Mouse (Mus musculus): ENCODE data around the gene Mob4.

GRCm38 (mm10) chr1:55131424-55132014 lies 488 bp downstream of the Mob4 start:
- no peak for TF ChIP-seq CTCF (IDR thresholded peaks at IDR 0.05; ENCODE audit: extremely low read depth, insufficient read depth, low read length)
- no peak for TF ChIP-seq POLR2A (IDR thresholded peaks at IDR 0.05; ENCODE audit: extremely low read depth, insufficient read depth, low read length)

Data from cortical plate, adult 2 months (tissue).